Mouse (Mus musculus) bone marrow, adult 2 months (tissue): ENCODE data around the gene Itgae.

ENCODE experiments used
- CTCF ChIP-seq: fragments of 200-500 bp; IDR thresholded peaks from 2 replicates; pipeline ENCODE4 v1.5.1; 2011; ENCODE audit warnings: low read length, control low read depth; ENCODE audit not compliant: control insufficient read depth, insufficient read depth
- POLR2A ChIP-seq: fragments of 200-500 bp; IDR thresholded peaks from 2 replicates; pipeline ENCODE4 v1.6.1; 2011; ENCODE audit warnings: low read depth, mild to moderate bottlenecking, control low read depth, low read length, borderline replicate concordance; ENCODE audit not compliant: control insufficient read depth

DNA sequence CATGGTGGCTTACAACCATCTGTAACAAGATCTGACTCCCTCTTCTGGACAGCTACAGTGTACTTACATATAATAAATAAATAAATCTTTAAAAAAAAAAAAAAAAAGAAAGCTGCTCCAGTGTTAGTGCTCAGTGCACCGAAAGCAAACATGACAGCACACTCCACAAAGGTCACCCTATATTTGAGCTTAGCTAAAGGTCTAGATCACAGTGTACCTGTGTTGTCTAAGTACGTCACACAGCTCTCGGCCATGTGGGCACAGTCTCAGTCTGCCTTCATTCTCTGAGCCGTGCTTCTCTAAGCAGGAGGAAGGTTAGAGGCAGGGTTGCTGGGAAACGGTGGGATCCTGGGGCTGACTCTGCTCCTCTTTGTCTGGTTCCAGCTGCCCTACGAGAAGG, 36.1 kb downstream of the Itgae start:
- TF ChIP-seq POLR2A (no peak), CTCF (no peak)
